27 mouse cellular contexts compared by ENCODE assay signal in the genomic region with DNA sequence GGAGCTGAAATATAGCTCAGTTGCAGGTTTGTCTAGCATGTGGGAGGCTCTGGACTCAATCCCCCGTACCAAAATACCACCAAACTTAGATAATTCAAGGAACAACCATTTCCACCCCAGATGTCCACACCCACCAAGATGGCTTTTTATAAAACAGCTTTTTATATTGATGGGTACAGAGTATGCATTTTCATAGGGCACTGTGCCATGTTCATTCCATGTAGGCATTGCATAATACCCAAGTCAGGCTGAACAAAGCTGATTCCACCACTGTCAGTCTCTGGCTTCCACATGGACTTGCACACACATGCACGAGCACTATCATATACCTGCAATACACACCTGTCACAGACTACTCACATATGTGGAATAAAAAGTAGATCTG. TPM values are rescaled to one million over a fixed set of nuclear protein-coding genes. Genes with fewer than 3 reads are reported as not detected.
DNase-seq lines count a peak whose midpoint lies in the region; TF ChIP-seq lines count a peak whose summit lies in the region.
"Had no signal": no experiment of that assay in that cellular context is flagged by ENCODE, and none has a peak within 500 bp of the region (broad histone marks: within the 10 kb centered on the region; RNA-seq: fewer than 3 reads in every experiment).

No protein-coding gene starts in this region.

- intact Hi-C loops in left cerebral cortex, postnatal 4 days (cut with DNase I) = no loop called here

- 89% methylated on average over 2 of the region's 2 CpGs for WGBS in cerebellum, adult 2 months

- TF ChIP-seq POLR2A in cortical plate, adult 2 months (IDR thresholded peaks at IDR 0.05; ENCODE audit: extremely low read depth, insufficient read depth, low read length) = no peak
- TF ChIP-seq POLR2A in cerebellum, adult 2 months (IDR thresholded peaks at IDR 0.05; ENCODE audit: borderline replicate concordance, insufficient read depth, low read length) = no peak

- no peak for TF ChIP-seq CTCF in cortical plate, adult 2 months (IDR thresholded peaks at IDR 0.05; ENCODE audit: extremely low read depth, insufficient read depth, low read length)
- no peak for TF ChIP-seq CTCF in cerebellum, adult 2 months (IDR thresholded peaks at IDR 0.05; ENCODE audit: borderline replicate concordance, insufficient read depth, low read depth, low read length)

- peak overlapping the region; percentile 76 for H3K27ac ChIP-seq in cortical plate, adult 2 months (ENCODE audit: insufficient read depth, low read length)
- H3K27ac ChIP-seq in cerebellum, adult 2 months (ENCODE audit: insufficient read depth, low read length) = no peak overlapping the region
- H3K27ac ChIP-seq: kidney, postnatal 0 days; liver, embryonic 15.5 days; midbrain, embryonic 12.5 days; neural tube, embryonic 12.5 days had no signal

- H3K4me1 ChIP-seq in cortical plate, adult 2 months (ENCODE audit: control insufficient read depth, insufficient read depth, low read length) = peaks cover 14% of the 10 kb centered on the region
- no peaks in the 10 kb centered on the region; the same call in 1 of the 2 replicates for H3K4me1 ChIP-seq in cerebellum, adult 2 months (ENCODE audit: control insufficient read depth, insufficient read depth, low read length)
- H3K4me1 ChIP-seq: liver, embryonic 15.5 days had no signal

- no peaks in the 10 kb centered on the region for H3K27me3 ChIP-seq in cerebellum, adult 2 months (ENCODE audit: control insufficient read depth, insufficient read depth, low read length)
- H3K27me3 ChIP-seq: liver, embryonic 15.5 days; midbrain, embryonic 12.5 days; neural tube, embryonic 12.5 days had no signal

- no peak overlapping the region for H3K4me3 ChIP-seq in cortical plate, adult 2 months (ENCODE audit: insufficient read depth, low read length)
- H3K4me3 ChIP-seq in cerebellum, adult 2 months (replicated peaks; ENCODE audit: insufficient read depth, low read depth, low read length) = no peak overlapping the region
- H3K4me3 ChIP-seq: liver, embryonic 15.5 days; midbrain, embryonic 12.5 days; neural tube, embryonic 12.5 days had no signal

- DNase-seq in left cerebral cortex, adult 11 months (ENCODE audit: low spot score) = peak; percentile 66
- DNase-seq in left cerebral cortex, postnatal 4 days = no peak
- peak; percentile 68 to 73 for DNase-seq in left cerebral cortex, adult 18-20 months (ENCODE audit: low spot score in 2 of 2)
- peak; percentile 66 for DNase-seq in right cerebral cortex, postnatal 25 days
- no peak for DNase-seq in kidney, postnatal 25 days
- no peak for DNase-seq in testis, postnatal 14 days (ENCODE audit: low spot score)
- no peak for DNase-seq in cerebellum, adult 2 months
- DNase-seq: adrenal gland, adult 2 months; B cell, adult 2 months; cerebellum, postnatal 36 days; gastrocnemius, postnatal 36 days; thymus, postnatal 25 days had no signal

RNA-seq across cellular contexts. Expression of a gene that starts 32.0 kb away (rescaled TPM):
- 1 to 10 TPM; 3.4 to 4.3 TPM for total RNA-seq in left cerebral cortex, postnatal 4 days (2021)
- 15.9 and 18.5 TPM in 2 replicates for polyA plus RNA-seq in cortical plate, adult 2 months (2012; rRNA removed)
- 10 to 100 TPM; 11.9 to 17.2 TPM for total RNA-seq in left cerebral cortex, adult 18-20 months (2021)
- 0.67 and 0.79 TPM in 2 replicates for polyA plus RNA-seq in cerebellum, adult 2 months (2012; rRNA removed)
- total RNA-seq: megakaryocyte progenitor cell, adult 5-6 weeks had no signal

RNA-seq across cellular contexts. Expression of a gene that starts 36.7 kb away (rescaled TPM):
- total RNA-seq in left cerebral cortex, postnatal 4 days (2021) = not detected
- polyA plus RNA-seq in cortical plate, adult 2 months (2012; rRNA removed) = 0.23 and 0.31 TPM in 2 replicates
- not detected for total RNA-seq in left cerebral cortex, adult 18-20 months (2021)
- 0.11 TPM in 1 of 2 replicates, not detected in the other for polyA plus RNA-seq in cerebellum, adult 2 months (2012; rRNA removed)
- total RNA-seq: adrenal gland, adult 2 months; gastrocnemius, postnatal 36 days; heart, adult 8-10 months; hematopoietic stem cell, adult 5-6 weeks; layer of hippocampus, postnatal 36 days; megakaryocyte progenitor cell, adult 5-6 weeks had no signal
- polyA plus RNA-seq: adrenal gland, adult 2 months; forebrain, embryonic 11.5 days; heart, embryonic 16.5 days; hindbrain, embryonic 16.5 days; intestine, embryonic 16.5 days; kidney, postnatal 0 days; liver, embryonic 15.5 days; lung, postnatal 0 days; neural tube, embryonic 12.5 days; stomach, embryonic 16.5 days had no signal

RNA-seq across cellular contexts. Expression of a gene that starts 48.2 kb away (rescaled TPM):
- not detected for total RNA-seq in left cerebral cortex, postnatal 4 days (2021)
- 0.06 TPM in 1 of 2 replicates, not detected in the other for polyA plus RNA-seq in cortical plate, adult 2 months (2012; rRNA removed)
- total RNA-seq in left cerebral cortex, adult 18-20 months (2021) = under 1 TPM in 1 of 2 experiments, not detected in 1; 0.12 TPM
- not detected in 2 replicates for polyA plus RNA-seq in cerebellum, adult 2 months (2012; rRNA removed)
- total RNA-seq: adrenal gland, adult 2 months; gastrocnemius, postnatal 36 days; heart, adult 8-10 months; hematopoietic stem cell, adult 5-6 weeks; layer of hippocampus, postnatal 36 days; megakaryocyte progenitor cell, adult 5-6 weeks had no signal
- polyA plus RNA-seq: adrenal gland, adult 2 months; heart, embryonic 16.5 days; intestine, embryonic 16.5 days; kidney, postnatal 0 days; liver, embryonic 15.5 days had no signal

Comparison
In these comparisons a context has a peak if more than half of its experiments do, and no peak if none do; other contexts are left out.
1. DNase-seq: peak in left cerebral cortex, adult 11 months (single experiment), left cerebral cortex, adult 18-20 months (2 of 2) and right cerebral cortex, postnatal 25 days (single experiment); none in left cerebral cortex, postnatal 4 days (single experiment), kidney, postnatal 25 days (0 of 2), testis, postnatal 14 days (single experiment) and cerebellum, adult 2 months (0 of 2).